Mouse (Mus musculus): ENCODE results near the gene Brd1.
"Not testable (repeated sequence)": the region's sequence is repeated elsewhere in the genome, so short reads cannot be mapped to it uniquely, and the experiment has no call there.

Brd1 gene

DNA sequence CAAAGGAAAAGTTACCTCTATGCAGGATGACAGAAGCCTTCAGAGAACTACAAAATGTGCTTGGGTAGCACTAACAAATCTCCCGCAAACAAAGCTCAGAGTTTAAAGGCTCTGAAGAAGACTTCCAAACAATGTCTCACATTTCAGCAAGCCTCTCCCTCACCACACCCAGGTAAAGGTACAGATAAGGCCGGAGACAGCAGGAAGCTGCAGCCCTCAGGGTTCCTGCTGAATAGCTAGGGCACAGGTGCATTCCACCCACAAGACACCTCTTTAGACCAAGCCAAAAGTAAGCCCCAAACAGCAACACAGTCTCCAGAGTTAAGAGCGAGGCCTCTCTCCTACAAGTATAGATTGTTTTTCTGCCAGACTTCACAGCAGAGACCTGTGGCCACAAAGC, 3.3 kb downstream of the Brd1 start:
- DNase-seq (ENCODE audit: low spot score in 2 of 2): no peak

DNA sequence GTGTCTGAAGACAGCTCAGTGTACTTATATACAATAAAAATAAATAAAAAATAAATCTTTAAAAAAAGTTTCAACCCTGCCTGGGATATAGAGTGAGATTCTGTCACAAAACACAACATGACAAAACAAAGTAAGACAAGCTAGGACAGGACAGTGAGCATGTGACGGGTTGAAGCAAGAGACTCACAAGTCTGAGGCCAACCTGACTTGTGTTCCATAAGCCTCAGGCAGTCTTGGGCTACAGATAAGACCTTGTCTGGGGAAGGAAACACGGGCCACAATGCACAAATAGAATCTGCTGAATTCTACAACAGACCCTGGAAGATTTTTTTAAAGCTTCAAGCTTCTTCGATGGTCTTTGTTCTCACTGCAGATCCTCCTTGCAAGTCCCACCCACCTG, 6.8 kb downstream of the Brd1 start:
- DNase-seq (ENCODE audit: low spot score in 2 of 2): no peak

DNA sequence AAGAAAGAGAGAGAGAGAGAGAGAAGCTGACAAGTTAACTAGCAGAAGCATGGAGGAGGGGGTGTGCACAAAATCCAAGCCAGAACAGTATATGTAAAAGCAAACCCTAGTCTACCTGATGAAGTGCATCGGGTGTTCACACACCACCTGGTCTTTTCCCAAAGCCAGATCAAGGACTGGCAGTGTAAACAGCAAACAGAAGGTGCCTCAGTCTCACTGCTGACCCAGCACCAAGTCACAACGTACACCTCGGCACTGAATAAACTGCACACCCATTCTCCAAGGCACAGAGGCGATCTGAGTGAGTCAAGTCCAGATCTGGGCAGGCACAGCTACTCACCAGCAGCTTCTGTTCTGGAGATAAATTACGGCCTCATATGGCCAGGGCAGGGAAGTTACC, 9.0 kb downstream of the Brd1 start:
- DNase-seq (ENCODE audit: low spot score in 2 of 2): no peak

DNA sequence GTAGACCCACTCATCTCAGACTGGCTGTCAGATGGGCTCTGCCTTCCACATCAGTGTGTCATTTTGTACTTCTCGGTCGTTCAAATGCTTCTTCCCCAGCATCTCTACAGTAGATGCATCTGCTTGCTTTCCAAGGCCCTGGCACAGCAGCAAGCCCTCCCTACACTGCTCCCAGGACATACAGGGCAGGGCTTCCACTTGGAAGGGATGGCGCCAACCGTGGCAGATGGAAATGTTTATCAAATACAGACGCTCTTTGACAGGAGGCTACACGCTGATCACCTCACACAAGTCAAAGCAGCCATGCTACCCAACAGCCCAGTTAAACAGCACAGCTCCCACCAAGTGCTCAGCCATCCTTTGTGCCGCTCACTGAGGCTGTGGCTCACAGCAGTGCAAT, 9.7 kb downstream of the Brd1 start:
- no peak for DNase-seq (ENCODE audit: low spot score in 2 of 2)

DNA sequence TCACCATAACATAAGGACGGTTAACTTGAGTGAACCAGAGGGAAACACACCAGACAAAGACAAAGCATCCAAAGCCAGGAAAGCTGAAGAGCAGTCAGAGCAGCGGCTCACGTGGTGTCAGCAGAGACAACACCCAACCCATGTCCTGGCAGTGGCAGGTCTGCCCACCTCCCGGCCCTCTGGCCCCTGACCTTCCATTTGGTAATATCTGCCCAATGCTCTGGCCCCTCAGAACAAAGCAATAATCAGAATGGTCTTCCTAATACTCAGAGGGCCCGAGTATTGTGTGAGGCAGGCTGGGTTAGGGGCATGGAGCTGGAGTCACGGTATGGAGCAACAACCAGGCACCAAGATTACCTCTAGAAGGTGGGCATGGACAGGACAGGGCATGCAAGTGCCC, 10.8 kb downstream of the Brd1 start:
- DNase-seq (ENCODE audit: low spot score in 2 of 2): no peak

DNA sequence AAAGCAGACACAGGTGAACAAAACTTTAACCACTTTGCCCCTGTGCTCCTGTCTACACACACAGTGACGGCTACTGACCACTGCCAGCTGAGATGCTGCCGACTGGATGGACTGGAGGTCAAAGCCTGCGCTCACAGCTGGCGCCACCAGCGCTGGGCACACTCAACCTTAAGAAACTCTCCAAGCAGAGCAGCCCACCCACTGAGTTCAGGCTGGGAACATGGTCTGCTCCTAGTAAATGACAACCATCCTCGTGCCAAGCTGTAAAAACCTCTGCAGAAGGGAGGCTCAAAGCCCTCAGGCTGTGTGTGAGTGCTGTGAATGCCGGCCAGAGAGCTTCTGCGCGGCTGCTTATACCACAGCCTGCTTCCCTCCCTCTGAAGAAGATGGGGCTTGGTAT, 16.8 kb downstream of the Brd1 start:
- DNase-seq (ENCODE audit: low spot score in 2 of 2): no peak

DNA sequence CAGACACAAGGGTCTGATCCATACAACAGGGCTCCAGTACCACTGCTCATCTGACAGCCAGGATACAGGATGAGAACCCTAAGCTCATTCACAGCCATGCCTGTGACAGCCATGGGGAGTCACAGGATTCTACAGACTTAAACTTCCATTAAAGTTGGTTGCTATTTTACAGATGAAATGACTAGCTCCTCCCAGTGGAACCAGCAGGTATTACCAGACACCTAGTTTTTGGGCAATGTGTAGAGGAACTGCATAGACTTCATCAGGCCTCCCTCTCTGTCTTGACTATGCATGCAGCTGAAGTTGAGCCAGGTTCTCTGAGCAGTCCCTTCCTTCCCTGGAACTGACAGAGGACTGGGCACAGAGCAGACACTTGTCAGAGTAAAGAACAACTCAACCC, 17.7 kb downstream of the Brd1 start:
- no peak for DNase-seq (ENCODE audit: low spot score in 2 of 2)

DNA sequence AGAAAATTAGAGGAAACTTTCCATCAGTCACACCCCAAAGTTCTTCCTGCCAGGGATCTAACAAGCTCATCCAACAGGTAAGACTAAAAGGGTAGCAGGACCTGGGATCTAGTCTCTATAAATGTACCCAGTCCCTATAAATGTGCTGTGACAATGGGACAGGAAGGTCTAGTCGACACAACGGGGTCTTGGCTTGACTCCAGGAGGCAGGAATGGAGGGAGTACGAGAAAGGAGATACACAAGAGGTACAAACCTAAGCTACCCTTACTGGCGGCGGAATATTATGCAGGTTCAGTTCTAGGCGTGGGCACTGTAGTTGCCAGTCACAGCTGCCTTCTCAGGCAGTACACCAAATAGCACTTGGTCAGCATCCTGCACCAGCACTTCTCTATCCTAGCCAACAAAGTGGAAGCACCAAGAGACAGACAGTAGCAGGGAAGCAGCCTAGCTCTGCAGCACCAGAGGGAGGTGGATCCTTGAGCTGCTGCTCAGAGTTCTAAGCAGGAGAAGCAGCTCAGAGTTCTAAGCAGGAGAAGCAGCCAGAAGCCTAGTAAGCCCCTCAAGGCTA, 19.9 kb downstream of the Brd1 start:
- no peak for DNase-seq (ENCODE audit: low spot score in 2 of 2)

DNA sequence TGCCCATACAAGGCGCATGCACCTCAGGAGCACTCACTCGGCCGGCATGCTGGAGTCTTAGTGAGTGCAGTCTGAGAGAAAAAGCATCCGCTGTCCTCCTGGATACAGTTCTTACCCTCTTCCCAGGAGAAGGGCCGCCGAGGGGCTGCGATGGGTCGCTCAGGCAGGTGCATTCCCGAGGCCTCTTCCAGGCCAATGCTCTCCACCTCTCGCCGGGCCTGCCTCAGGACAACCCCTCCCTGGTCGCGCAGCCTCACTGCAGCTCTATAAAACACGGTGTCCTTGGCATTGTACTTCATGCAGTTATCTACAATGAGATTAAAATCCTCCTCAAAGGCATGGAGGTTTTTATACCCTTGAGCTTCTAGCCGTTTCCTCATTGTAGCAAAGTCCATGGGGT, 21.5 kb downstream of the Brd1 start:
- no peak for DNase-seq (ENCODE audit: low spot score in 2 of 2)

DNA sequence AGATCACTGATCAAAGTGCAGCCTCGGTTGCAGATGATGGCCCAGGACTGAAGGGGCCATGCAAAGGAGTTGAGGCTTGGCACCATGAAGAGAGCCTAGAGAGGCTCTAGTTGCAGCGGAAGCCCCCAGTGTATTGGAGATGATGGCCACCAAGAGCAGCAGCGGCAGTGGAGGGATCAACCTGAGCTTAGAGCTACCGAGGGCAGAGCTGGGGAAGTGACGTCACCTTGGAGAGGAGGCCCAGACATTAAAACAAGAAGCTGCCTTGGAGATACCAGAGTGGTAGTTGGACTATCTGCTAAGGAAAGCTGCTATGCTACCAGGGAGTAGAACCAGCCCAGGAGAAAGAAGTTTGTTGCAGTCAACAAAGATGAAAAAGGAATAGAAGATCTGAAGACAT, 24.2 kb downstream of the Brd1 start:
- no peak for DNase-seq (ENCODE audit: low spot score in 2 of 2)

DNA sequence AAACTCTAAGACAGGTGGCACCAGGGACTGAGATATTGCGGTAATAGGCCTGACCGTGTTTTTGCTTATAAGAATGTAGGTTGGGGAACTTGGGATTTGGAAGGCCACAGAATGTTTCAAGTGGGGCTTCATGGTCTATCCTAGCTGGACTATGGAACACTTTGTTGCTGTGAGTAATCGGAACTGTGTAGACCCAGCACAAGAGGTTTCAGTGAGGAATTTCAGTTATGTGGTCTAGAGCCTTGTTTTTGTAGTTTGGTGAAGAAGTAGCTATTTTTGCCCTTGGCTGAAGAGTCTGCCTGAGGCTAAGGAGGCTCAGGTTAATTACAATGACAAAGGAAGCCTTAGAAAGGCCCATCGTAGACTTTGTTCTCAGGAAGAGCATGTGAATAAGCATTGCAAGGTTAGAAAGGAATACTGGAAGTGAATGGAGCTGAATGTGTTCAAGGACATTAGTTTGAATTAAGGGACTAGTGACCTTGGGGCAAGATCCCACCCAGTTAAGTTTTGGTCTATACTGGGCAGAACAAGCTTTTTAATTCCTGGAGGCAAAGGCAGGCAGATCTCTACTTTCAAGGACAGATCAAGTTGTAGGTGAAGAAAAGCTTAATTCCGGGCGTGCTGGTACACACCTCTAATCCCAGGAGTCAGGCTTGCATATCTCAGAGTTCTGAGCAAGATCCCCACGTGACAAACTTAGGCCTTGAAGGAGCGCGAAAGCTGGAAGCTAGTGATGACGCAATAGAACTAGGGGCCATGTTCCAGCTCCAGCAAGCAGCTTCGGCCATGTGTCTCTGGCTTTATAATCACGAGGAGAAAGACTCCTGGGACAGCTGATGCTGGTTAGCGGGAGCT, 25.1 kb downstream of the Brd1 start:
- DNase-seq (ENCODE audit: low spot score in 2 of 2): no peak

DNA sequence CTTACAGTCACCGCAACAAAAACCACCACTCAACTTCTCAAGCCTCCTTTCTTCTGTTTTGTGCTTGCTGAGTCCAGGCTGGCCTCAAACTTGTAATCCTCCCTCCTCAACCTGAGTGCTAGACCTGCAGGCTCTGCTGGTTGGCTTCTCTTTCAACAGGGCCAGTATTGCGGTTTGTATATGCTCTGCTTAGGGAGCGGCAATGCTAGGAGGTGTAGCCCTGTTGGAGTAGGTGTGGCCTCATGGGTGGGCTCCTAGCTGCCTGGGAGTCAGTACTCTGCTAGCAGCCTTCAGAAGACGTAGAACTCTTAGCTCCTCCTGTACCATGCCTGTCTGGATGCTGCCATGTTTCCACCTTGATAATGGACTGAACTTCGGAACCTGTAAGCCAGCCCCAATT, 25.8 kb downstream of the Brd1 start:
- no peak for DNase-seq (ENCODE audit: low spot score in 2 of 2)

DNA sequence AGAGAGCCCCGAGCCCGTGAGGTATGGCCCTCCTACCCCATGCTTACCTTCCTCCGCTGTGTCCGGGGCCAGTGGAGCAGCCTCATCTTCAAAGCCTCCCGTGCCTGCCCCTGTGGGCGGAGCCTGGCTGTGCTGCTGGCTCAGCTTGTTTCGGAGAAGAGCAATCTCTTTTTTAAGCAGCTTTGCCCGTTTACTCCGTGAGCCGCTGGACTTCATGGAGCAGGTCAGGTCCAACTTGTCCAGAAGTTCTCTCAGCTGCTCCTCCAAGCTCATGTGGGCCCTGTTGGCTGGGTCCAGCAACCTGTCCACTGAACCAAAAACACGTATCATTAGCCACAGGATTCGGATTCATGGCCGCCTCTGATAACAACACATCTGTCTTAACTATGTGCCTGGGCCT, 27.0 kb downstream of the Brd1 start:
- DNase-seq (ENCODE audit: low spot score in 2 of 2): not testable (repeated sequence)

DNA sequence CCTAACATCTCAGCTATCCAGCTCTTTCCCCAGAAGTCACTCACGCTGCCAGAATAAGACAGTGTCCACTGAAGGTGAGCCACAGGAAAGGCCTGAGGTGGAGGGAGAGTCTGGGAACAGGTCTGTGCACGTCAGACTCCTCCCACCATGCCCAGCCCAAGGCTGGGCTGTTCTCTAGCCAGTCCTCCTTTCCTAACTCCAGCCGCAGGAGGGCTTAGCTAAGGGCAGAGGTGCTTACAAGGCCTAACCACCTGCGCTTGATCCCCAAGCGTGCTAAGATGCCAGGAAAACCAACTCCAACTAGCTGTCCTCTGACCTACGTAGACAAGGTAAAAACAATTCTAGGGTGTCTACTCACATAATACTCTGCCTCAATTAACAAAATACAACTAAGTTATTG, 27.7 kb downstream of the Brd1 start:
- DNase-seq (ENCODE audit: low spot score in 2 of 2): no peak

DNA sequence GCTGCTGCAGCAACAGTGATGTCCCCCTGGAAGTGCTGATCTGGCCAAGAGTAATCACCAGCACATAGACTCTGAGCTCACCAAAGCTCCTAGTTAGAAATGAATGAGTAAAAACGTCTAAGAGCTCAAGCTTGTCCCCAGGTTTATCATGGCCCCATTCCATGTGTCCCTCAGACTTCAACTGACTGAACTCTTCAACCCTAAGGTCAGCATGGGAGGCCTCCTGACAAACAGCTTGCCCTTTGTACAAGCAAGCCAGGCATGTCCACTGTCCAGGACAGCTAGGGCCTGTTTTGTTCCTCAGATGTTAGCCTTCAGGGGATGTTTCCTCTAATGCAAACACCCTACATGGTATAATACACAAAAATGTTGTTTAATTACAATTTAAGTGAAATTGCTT, 29.7 kb downstream of the Brd1 start:
- no peak for DNase-seq (ENCODE audit: low spot score in 2 of 2)

DNA sequence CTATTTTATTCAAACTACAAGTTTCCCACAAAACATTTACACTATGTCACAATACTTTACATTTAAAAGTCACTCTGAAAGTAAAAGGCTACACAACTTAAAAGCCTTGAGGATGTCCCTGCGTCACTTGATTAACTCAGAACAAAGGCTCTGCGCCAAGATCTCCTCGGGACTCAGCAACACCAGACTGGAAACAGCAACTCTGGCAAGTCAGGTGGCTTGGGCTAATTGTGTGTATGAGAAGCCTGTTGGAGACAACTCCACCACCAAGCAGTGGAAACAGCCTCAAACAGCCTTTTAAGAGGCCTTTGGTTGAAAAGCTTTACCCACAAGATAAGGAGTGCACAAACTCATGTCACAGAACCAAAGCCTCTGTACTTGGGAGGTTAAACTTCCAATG, 31.5 kb downstream of the Brd1 start:
- DNase-seq (ENCODE audit: low spot score in 2 of 2): no peak

DNA sequence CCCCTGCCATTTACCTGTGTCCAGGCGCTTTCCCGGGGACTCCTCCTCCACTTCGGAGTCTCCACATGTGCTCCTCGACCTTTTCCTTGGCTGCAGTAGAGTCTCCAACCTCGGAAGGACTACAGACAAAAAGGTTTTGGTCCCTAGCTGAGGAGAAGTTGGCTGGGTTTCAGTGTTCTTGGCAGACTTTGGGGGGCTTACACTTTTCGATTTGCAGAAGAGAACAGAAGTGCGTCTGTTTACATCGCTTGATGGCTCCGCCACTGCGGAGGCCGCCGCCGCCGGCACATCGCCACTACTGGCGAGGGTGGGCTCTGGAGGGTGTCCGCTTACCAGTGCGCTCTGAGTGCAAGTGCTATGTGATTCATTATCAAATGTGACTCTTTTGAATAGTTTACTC, 33.3 kb downstream of the Brd1 start:
- DNase-seq (ENCODE audit: low spot score in 2 of 2): no peak

DNA sequence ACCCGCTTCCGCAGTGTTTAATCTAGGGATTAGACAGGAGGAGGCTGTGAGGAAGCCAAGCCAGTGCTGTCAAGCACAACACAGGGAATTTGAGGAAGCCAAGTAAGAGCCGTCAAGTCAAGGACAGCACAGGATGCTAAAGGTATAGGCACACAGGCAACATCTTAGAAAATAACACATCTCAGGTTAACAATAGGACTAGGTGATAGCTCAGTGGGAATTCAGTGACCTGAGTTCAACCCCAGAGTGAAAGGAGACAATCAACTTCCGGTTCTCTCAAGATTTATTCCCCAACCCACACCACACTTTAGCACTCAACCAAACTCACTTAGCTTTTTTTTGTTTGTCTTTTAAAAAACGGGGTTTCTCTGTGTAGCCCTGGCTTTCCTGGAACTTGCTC, 34.5 kb downstream of the Brd1 start:
- no peak for DNase-seq (ENCODE audit: low spot score in 2 of 2)

DNA sequence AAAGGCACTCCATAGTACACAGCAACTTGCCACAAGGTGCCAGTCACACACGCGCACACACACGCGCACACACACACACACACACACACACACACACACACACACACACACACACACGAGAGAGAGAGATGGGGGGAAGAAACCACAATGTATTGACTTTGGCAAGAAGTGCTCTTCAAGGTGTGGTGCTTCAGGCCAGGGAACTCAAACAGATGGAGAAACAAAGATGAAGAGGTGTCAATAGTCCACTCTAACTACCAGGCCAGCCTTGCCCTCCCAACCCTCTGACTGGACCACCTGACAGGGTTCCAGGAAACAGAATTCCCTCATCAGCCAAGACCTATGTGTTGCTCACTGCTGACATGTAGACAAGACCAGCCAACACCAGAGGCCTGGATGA, 36.4 kb downstream of the Brd1 start:
- no peak for DNase-seq (ENCODE audit: low spot score in 2 of 2)

DNA sequence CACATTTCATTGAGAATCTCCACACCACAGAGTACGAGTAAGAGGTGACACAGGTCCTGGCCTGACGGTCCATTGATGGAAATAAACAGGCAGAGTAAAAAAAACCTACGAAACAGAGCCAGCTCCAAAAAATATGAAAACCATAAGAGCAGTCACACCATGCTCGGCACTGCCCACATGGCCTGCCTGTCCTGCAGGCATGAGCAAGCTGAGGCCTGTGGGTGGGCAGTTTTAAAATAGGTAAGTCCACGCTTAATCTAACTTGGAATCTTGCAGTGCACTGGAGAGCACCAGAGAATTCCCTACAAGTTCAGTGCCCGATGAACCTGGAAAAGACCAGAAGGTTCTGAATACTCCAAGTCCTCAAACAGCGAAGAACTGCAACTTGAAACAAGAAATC, 38.0 kb downstream of the Brd1 start:
- no peak for DNase-seq (ENCODE audit: low spot score in 2 of 2)

DNA sequence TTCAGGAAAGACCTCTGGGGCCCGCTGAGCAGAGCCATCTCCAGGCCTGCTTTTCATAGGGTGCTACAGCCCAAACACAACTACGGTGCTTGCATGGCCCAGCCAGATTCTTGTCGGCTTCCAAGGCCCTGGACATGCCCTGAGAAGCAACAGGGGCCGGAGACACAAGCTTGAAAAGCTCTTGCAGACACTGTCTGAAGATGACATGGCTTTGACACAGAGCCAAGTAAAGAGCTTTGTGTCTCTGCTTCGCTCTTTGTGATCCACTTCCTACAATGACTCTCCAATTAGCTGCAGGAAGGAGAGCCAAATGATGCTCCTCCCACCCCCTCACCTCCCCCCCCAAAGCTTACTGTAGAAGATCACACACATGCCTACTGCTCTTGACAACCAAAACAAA, 40.0 kb downstream of the Brd1 start:
- no peak for DNase-seq (ENCODE audit: low spot score in 2 of 2)

DNA sequence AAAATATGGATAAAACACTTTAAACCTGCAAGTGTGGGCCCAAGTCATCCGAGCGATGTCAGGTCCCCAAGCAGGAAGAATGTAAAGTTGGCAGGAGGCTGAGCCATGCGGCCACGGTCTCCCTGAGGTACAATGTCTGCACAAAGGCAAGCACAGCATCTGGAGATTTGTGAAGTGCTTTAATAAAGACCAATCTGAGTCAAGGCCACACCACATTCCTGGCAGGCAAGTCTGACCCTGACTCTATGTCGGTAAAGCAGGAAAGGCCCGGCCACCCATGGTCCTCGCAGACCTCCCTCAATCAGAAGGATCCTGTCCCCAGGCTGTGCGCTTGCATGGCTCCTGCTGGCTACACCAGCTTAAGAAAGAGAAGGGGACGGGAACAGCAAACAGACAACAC, 41.3 kb downstream of the Brd1 start:
- DNase-seq (ENCODE audit: low spot score in 2 of 2): no peak

DNA sequence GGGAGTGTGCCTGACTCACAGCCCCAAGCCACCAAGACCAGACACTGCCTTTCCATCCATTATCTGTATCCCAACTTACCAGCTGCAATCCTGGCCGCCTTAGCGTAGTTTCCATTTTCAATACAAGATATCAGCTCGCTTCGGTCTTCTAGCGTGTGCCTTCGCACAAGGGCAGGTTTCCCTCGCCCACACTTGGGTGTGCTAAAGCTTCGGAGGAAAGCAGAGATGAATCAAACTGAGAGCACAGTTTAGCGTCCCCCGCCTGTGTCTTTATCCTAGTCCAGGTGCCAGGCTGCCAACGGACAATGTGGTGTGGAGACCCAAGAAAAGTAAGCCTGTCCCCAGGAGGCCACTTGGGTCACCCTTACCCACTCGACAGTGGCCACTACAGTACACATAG, 42.9 kb downstream of the Brd1 start:
- DNase-seq (ENCODE audit: low spot score in 2 of 2): no peak

DNA sequence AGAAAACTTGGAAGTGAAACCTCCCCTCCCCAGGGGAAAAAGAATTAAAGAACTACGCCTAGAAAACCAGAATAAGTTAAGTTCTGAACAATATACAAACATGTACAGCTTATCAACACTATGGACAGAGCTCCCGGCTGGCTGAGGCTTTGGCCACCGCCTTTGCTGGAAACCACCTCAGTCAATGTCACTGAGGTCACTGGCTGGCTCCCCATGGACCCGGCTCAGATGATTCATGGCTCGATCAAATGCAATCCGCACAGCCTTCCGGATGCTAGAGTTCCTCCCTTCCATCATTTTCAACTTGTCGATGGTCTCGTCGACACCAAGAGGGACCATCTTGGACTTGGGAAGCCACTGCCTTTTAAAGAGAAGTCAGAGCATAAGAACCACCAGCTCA, 45.9 kb downstream of the Brd1 start:
- DNase-seq (ENCODE audit: low spot score in 2 of 2): no peak
